Mouse (Mus musculus) liver, adult 2 months (tissue): ENCODE measurements around the gene Alpk1. TPM values are rescaled to one million over a fixed set of nuclear protein-coding genes. Genes with fewer than 3 reads are reported as not detected.

Experiments used
- DNase-seq: peaks from one replicate; pipeline ENCODE4 v3.0.0-alpha.2; 2011; ENCODE audit warnings: low read depth, low spot score; ENCODE audit errors: extremely low read depth
- H3K27ac ChIP-seq: fragments of 200-500 bp; replicated peaks from 2 replicates; pipeline ENCODE4 v1.5.1; 2012; ENCODE audit warnings: low read depth, mild to moderate bottlenecking, control low read depth, inconsistent platforms, low read length; ENCODE audit not compliant: insufficient read depth
- H3K27me3 ChIP-seq: fragments of 200-500 bp; 2 replicates; pipeline ENCODE4 v1.6.1; 2012; ENCODE audit warnings: mild to moderate bottlenecking, moderate library complexity, low read length, inconsistent platforms; ENCODE audit not compliant: control insufficient read depth, insufficient read depth
- H3K36me3 ChIP-seq: fragments of 200-500 bp; 2 replicates; pipeline ENCODE4 v1.6.1; 2012; ENCODE audit warnings: low read length, inconsistent platforms; ENCODE audit not compliant: control insufficient read depth, insufficient read depth
- H3K4me1 ChIP-seq: fragments of 200-500 bp; 2 replicates; pipeline ENCODE4 v1.6.1; 2011; ENCODE audit warnings: low read length; ENCODE audit not compliant: control insufficient read depth, insufficient read depth
- H3K4me3 ChIP-seq: fragments of 200-500 bp; 2 replicates; pipeline ENCODE4 v1.5.1; 2011; ENCODE audit warnings: low read depth, mild to moderate bottlenecking, control low read depth, low read length, moderate library complexity; ENCODE audit not compliant: insufficient read depth
- H3K79me2 ChIP-seq: fragments of 200-500 bp; 2 replicates; pipeline ENCODE4 v1.6.1; 2012; ENCODE audit warnings: inconsistent platforms, mild to moderate bottlenecking, low read length, moderate library complexity; ENCODE audit not compliant: control insufficient read depth, insufficient read depth
- H3K9ac ChIP-seq: fragments of 200-500 bp; 2 replicates; pipeline ENCODE4 v1.6.1; 2012; ENCODE audit warnings: low read depth, mild to moderate bottlenecking, control low read depth, inconsistent platforms, low read length
- CTCF ChIP-seq: fragments of 200-500 bp; IDR thresholded peaks from 2 replicates; pipeline ENCODE4 v1.5.1; 2011; ENCODE audit warnings: low read depth, low read length, control low read depth
- POLR2A ChIP-seq: fragments of 200-500 bp; IDR thresholded peaks from 2 replicates; pipeline ENCODE4 v1.6.1; 2011; ENCODE audit warnings: low read length, control low read depth; ENCODE audit not compliant: insufficient read depth; ENCODE audit errors: extremely low read depth
- WGBS: fragments of 180-500 bp; shearing (Covaris S2); methylation state at CpG from one replicate; pipeline ENCODE4 v1.1.7; 2018; 5-methylcytosine and 5-hydroxymethylcytosine counted together
- polyA plus RNA-seq: library from polyadenylated mRNA; depleted of rRNA; stranded (reverse); fragments of >200 nt; gene quantifications from 2 replicates; pipeline ENCODE4 v1.2.3, GENCODE M21; 2012; rRNA removed
- total RNA-seq: library from RNA; depleted of rRNA; stranded (reverse); fragments of >200 nt; gene quantifications from 2 replicates; pipeline ENCODE4 v1.2.3, GENCODE M21; 2014; rRNA removed

Alpk1 gene
- total RNA-seq, result 1.9 and 2.1 TPM in 2 replicates
- polyA plus RNA-seq, result 0.21 and 0.39 TPM in 2 replicates

GRCm38 (mm10) chr3:127780021-127780644, at the start of gene Alpk1:
Alpk1 (minus strand) TSS chr3:127780527.
- Histone ChIP-seq H3K79me2 (no peaks in the 10 kb centered on the region), H3K27me3 (no peaks in the 10 kb centered on the region), H3K9ac (peak within 1 kb of the TSS; percentile 24), H3K4me1 (no peaks in the 10 kb centered on the region), H3K4me3 (peak within 1 kb of the TSS; percentile 34), H3K27ac (peak within 1 kb of the TSS; percentile 28), H3K36me3 (no peaks in the 10 kb centered on the region)
- WGBS, result 1% methylated on average over 24 of the region's 24 CpGs
- DNase-seq, result peak; percentile 77
- TF ChIP-seq POLR2A (no peak), CTCF (peak; percentile 71)

- no peaks in the 10 kb centered on the region for H3K27me3 ChIP-seq
- DNase-seq, result no peak
- H3K4me1 ChIP-seq, result peaks cover 6% of the 10 kb centered on the region; the same call in 1 of the 2 replicates
- no peak overlapping the region for H3K9ac ChIP-seq
- 0 out of 2 replicates have a peak, but pooled peaks cover 2% of the 10 kb centered on the region for H3K36me3 ChIP-seq
- 55% methylated on average over 7 of the region's 7 CpGs for WGBS
- H3K79me2 ChIP-seq, result peaks cover 19% of the 10 kb centered on the region; the same call in 1 of the 2 replicates
- H3K27ac ChIP-seq, result no peak overlapping the region
- no peak overlapping the region for H3K4me3 ChIP-seq
- TF ChIP-seq POLR2A (no peak), CTCF (no peak)
Observed at GRCm38 (mm10) chr3:127827123-127827522, 46.8 kb upstream of the Alpk1 start.

GRCm38 (mm10) chr3:127826503-127826902, 46.2 kb upstream of the Alpk1 start:
- no peak for DNase-seq
- 95% methylated on average over 7 of the region's 7 CpGs for WGBS
- Histone ChIP-seq H3K27ac (no peak overlapping the region), H3K79me2 (peaks cover 19% of the 10 kb centered on the region; the same call in 1 of the 2 replicates), H3K36me3 (0 out of 2 replicates have a peak, but pooled peaks cover 4% of the 10 kb centered on the region), H3K9ac (no peak overlapping the region), H3K27me3 (no peaks in the 10 kb centered on the region), H3K4me1 (peaks cover 6% of the 10 kb centered on the region; the same call in 1 of the 2 replicates), H3K4me3 (no peak overlapping the region)
- no peak for TF ChIP-seq CTCF
- no peak for TF ChIP-seq POLR2A

- H3K4me3 ChIP-seq, result no peak overlapping the region
- peaks cover 5% of the 10 kb centered on the region; the same call in 1 of the 2 replicates for H3K79me2 ChIP-seq
- DNase-seq, result no peak
- WGBS, result 92% methylated on average over 17 of the region's 17 CpGs
- no peak overlapping the region for H3K27ac ChIP-seq
- no peaks in the 10 kb centered on the region for H3K27me3 ChIP-seq
- no peak overlapping the region for H3K9ac ChIP-seq
- H3K4me1 ChIP-seq, result peaks cover 6% of the 10 kb centered on the region; the same call in 1 of the 2 replicates
- TF ChIP-seq CTCF (no peak), POLR2A (no peak)
- H3K36me3 ChIP-seq, result peaks cover 17% of the 10 kb centered on the region
Observed at GRCm38 (mm10) chr3:127823886-127824863, 43.8 kb upstream of the Alpk1 start.

- H3K9ac ChIP-seq, result no peak overlapping the region
- no peak overlapping the region for H3K4me3 ChIP-seq
- H3K27ac ChIP-seq, result no peak overlapping the region
- H3K79me2 ChIP-seq, result 0 out of 2 replicates have a peak, but pooled peaks cover 2% of the 10 kb centered on the region
- WGBS, result 80% methylated on average over 5 of the region's 5 CpGs
- no peak for DNase-seq
- TF ChIP-seq POLR2A (no peak), CTCF (no peak)
- peaks cover 21% of the 10 kb centered on the region for H3K36me3 ChIP-seq
- H3K27me3 ChIP-seq, result no peaks in the 10 kb centered on the region
- peaks cover 6% of the 10 kb centered on the region; the same call in 1 of the 2 replicates for H3K4me1 ChIP-seq
Observed at GRCm38 (mm10) chr3:127821209-127821608, 40.9 kb upstream of the Alpk1 start.
